Mouse (Mus musculus) forebrain, embryonic 10.5 days (tissue): ENCODE measurements around the gene Rnd2. TPM values are rescaled to one million over a fixed set of nuclear protein-coding genes. Genes with fewer than 3 reads are reported as not detected.
"Not testable (repeated sequence)": the region's sequence is repeated elsewhere in the genome, so short reads cannot be mapped to it uniquely, and the experiment has no call there.

Experiments
- DNase-seq: peaks from one replicate; pipeline ENCODE4 v3.0.0-alpha.2; 2017; ENCODE audit warnings: low spot score; ENCODE audit errors: extremely low spot score
- H3K27ac ChIP-seq: fragments of 300-500 bp; sonication (generic); 2 replicates; pipeline ENCODE4 v1.5.1; 2016; ENCODE audit warnings: mild to moderate bottlenecking
- H3K27me3 ChIP-seq: fragments of 300-500 bp; sonication (generic); 2 replicates; pipeline ENCODE4 v1.6.1; 2016; ENCODE audit warnings: mild to moderate bottlenecking; ENCODE audit not compliant: poor library complexity, severe bottlenecking
- H3K36me3 ChIP-seq: fragments of 300-500 bp; sonication (generic); replicated peaks from 2 replicates; pipeline ENCODE4 v1.6.1; 2016; ENCODE audit warnings: mild to moderate bottlenecking, moderate library complexity
- H3K4me1 ChIP-seq: fragments of 300-500 bp; sonication (generic); 2 replicates; pipeline ENCODE4 v1.6.1; 2016
- H3K4me3 ChIP-seq: fragments of 300-500 bp; sonication (generic); 2 replicates; pipeline ENCODE4 v1.5.1; 2016; ENCODE audit warnings: mild to moderate bottlenecking, moderate library complexity
- H3K9me3 ChIP-seq: fragments of 300-500 bp; sonication (generic); 2 replicates; pipeline ENCODE4 v1.6.1; 2016; ENCODE audit warnings: mild to moderate bottlenecking, moderate library complexity
- WGBS: fragments of 180-500 bp; shearing (Covaris S2); methylation state at CpG from one replicate; pipeline ENCODE4 v1.1.7; 2016; 5-methylcytosine and 5-hydroxymethylcytosine counted together
- polyA plus RNA-seq: library from polyadenylated mRNA; unstranded; fragments of >200 nt; fragmentation: Nextera tagmentation; extraction: Ambion mirVana; gene quantifications from 2 replicates; pipeline ENCODE4 v1.2.1, GENCODE M21; 2016

Gene Rnd2
- polyA plus RNA-seq, 1 experiment from 2014 or later: 36.9 TPM

DNA sequence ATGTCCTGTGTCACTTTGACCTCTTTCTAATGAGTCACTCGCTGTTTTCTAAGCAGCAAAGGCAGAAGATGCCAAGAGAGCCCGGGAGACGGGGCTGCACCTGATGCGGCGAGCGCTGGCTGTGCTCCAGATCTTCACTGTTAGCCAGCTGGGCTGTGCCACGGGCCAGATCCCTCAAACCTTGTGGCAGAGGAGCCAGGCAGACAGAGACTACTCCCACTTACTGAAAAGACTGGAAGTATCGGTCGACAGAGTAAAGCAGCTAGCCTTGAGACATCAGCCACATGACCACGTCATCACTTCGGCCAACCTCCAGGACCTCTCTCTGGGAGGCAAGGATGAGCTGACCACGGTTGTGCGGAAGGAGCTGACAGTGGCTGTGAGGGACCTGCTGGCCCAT is 31.4 kb upstream of the Rnd2 start:
- Histone ChIP-seq H3K4me3 (no peak overlapping the region; the same call in 1 of the 2 replicates), H3K9me3 (no peaks in the 10 kb centered on the region), H3K27ac (no peak overlapping the region), H3K27me3 (no peaks in the 10 kb centered on the region), H3K36me3 (peaks cover 74% of the 10 kb centered on the region), H3K4me1 (no peaks in the 10 kb centered on the region)
- 95% methylated on average over 13 of the region's 13 CpGs for WGBS
- no peak for DNase-seq

GRCm38 (mm10) chr11:101435831-101436230 is 29.0 kb upstream of the Rnd2 start:
- no peaks in the 10 kb centered on the region for H3K27me3 ChIP-seq
- peaks cover 53% of the 10 kb centered on the region for H3K36me3 ChIP-seq
- H3K4me3 ChIP-seq: no peak overlapping the region
- WGBS: 87% methylated on average over 4 of the region's 4 CpGs
- H3K27ac ChIP-seq: no peak overlapping the region
- no peaks in the 10 kb centered on the region for H3K4me1 ChIP-seq
- no peak for DNase-seq
- no peaks in the 10 kb centered on the region for H3K9me3 ChIP-seq

DNA sequence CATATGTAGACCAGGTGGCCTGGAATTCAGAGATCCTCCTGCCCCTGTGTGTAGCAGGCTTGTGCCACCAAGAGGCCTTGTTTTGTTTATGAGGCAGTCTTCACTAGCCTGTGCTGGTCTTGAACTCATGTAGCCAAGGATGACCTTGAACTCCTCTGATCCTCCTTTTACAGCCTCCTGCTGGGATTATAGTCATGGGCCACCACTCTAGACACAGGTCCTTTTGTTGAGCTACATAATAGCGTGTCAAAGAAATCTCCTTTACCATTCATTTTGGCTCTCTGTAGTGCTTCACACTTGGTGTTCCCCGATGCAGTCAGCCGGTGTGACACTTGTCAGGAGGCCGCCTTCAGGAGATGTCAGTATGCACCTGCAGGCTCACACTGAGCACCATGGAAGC is 27.9 kb upstream of the Rnd2 start:
- no peak overlapping the region for H3K27ac ChIP-seq
- H3K27me3 ChIP-seq: no peaks in the 10 kb centered on the region
- DNase-seq: no peak
- H3K4me1 ChIP-seq: 0 out of 2 replicates have a peak, but pooled peaks cover 2% of the 10 kb centered on the region
- H3K9me3 ChIP-seq: no peaks in the 10 kb centered on the region
- H3K4me3 ChIP-seq: no peak overlapping the region
- 66% methylated on average over 4 of the region's 4 CpGs for WGBS
- peaks cover 42% of the 10 kb centered on the region for H3K36me3 ChIP-seq

- not testable (repeated sequence) for H3K9me3 ChIP-seq, H3K27me3 ChIP-seq, H3K27ac ChIP-seq, DNase-seq, H3K4me1 ChIP-seq, H3K4me3 ChIP-seq
- H3K36me3 ChIP-seq: peaks cover 35% of the 10 kb centered on the region
- WGBS: 55% methylated on average over 3 of the region's 3 CpGs
Observed at GRCm38 (mm10) chr11:101438006-101438405, 26.8 kb upstream of the Rnd2 start.

- DNase-seq, H3K27me3 ChIP-seq, H3K9me3 ChIP-seq: not testable (repeated sequence)
- peaks cover 21% of the 10 kb centered on the region for H3K4me1 ChIP-seq
- peak overlapping the region; percentile 89 for H3K4me3 ChIP-seq
- 38% methylated on average over 15 of the region's 15 CpGs for WGBS
- H3K27ac ChIP-seq: peak overlapping the region; percentile 98
- peaks cover 35% of the 10 kb centered on the region for H3K36me3 ChIP-seq
Observed at GRCm38 (mm10) chr11:101441450-101442126, 23.2 kb upstream of the Rnd2 start.

- under 1% methylated on average over 42 of the region's 42 CpGs for WGBS
- peaks cover 39% of the 10 kb centered on the region for H3K36me3 ChIP-seq
- H3K27me3 ChIP-seq: no peaks in the 10 kb centered on the region
- peak within 1 kb of the TSS; percentile 89 for H3K4me3 ChIP-seq
- DNase-seq: peak; percentile 100
- H3K27ac ChIP-seq: peak within 1 kb of the TSS; percentile 98
- no peaks in the 10 kb centered on the region for H3K9me3 ChIP-seq
- peaks cover 21% of the 10 kb centered on the region for H3K4me1 ChIP-seq
Observed at GRCm38 (mm10) chr11:101442127-101442693, 22.6 kb upstream of the Rnd2 start, which contains the start of gene Rpl27. Gene Rpl27 (plus strand): TSS chr11:101442298.

- DNase-seq: no peak
- Histone ChIP-seq H3K27me3 (no peaks in the 10 kb centered on the region), H3K36me3 (peaks cover 39% of the 10 kb centered on the region), H3K4me3 (peak overlapping the region; percentile 89), H3K27ac (peak overlapping the region; percentile 98), H3K4me1 (peaks cover 21% of the 10 kb centered on the region), H3K9me3 (no peaks in the 10 kb centered on the region)
- WGBS: 2% methylated on average over 14 of the region's 14 CpGs
Observed at GRCm38 (mm10) chr11:101442760-101443159, 22.0 kb upstream of the Rnd2 start.

GRCm38 (mm10) chr11:101446319-101446718 is 18.5 kb upstream of the Rnd2 start:
- 82% methylated on average over 1 of the region's 1 CpGs for WGBS
- DNase-seq: no peak
- Histone ChIP-seq H3K4me3 (no peak overlapping the region), H3K27me3 (no peaks in the 10 kb centered on the region), H3K9me3 (no peaks in the 10 kb centered on the region), H3K27ac (no peak overlapping the region), H3K36me3 (peaks cover 39% of the 10 kb centered on the region), H3K4me1 (peaks cover 27% of the 10 kb centered on the region)

DNA sequence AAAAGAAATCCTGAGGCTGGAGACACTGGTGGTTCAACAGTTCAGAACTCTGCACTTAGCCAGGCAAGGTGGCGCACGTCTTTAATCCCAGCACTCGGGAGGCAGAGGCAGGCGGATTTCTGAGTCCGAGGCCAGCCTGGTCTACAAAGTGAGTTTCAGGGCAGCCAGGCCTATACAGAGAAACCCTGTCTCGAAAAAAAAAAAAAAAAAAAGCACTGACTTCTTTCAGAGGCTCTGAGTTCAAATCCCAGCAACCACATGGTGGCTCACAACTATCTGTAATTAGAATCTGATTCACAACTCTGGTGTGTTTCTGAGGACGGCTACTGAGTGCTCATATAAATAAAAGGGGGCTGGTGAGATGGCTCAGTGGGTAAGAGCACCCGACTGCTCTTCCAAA is 17.9 kb upstream of the Rnd2 start:
- not testable (repeated sequence) for H3K27ac ChIP-seq, DNase-seq, H3K27me3 ChIP-seq, H3K9me3 ChIP-seq, H3K4me3 ChIP-seq
- peaks cover 30% of the 10 kb centered on the region for H3K4me1 ChIP-seq
- 92% methylated on average over 8 of the region's 8 CpGs for WGBS
- peaks cover 39% of the 10 kb centered on the region for H3K36me3 ChIP-seq

GRCm38 (mm10) chr11:101447786-101448185 is 17.0 kb upstream of the Rnd2 start:
- Histone ChIP-seq H3K36me3 (peaks cover 39% of the 10 kb centered on the region), H3K27me3 (no peaks in the 10 kb centered on the region), H3K27ac (no peak overlapping the region), H3K4me1 (peaks cover 34% of the 10 kb centered on the region), H3K9me3 (no peaks in the 10 kb centered on the region), H3K4me3 (peak overlapping the region; percentile 32; the same call in 1 of the 2 replicates)
- DNase-seq: no peak
- WGBS: 89% methylated on average over 5 of the region's 5 CpGs

DNA sequence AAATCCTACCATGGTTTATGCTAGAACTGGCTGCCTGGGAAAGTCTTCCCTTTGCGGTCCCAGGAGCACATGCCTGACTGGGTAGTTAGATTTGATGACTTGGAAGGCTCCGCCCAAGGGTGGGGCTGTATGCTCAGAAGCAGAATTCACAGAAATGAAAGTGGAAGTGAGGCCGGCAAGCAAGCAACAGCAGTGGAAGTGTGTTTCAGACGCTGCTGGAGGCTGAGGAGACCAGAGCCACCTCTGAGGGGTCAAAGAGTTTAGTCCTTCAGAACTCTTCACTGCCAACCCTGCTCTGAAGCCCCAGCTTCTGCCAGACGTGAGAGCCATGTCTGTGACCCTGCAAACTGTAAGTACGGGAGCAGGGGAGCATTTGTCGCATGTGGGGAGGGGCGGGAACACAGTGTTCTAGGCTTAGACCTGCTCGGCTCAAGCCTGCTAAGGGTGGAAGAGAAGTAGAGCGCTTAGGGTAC is 16.5 kb upstream of the Rnd2 start, which contains the start of gene Ifi35:
Gene Ifi35, plus strand, starts transcription at position 134 of the 473 bp plus-strand sequence.
- peaks cover 29% of the 10 kb centered on the region for H3K4me1 ChIP-seq
- DNase-seq: no peak
- H3K36me3 ChIP-seq: peaks cover 34% of the 10 kb centered on the region
- WGBS: 53% methylated on average over 10 of the region's 10 CpGs
- peak within 1 kb of the TSS; percentile 32 for H3K4me3 ChIP-seq
- no peaks in the 10 kb centered on the region for H3K9me3 ChIP-seq
- H3K27ac ChIP-seq: no peak within 1 kb of the TSS
- H3K27me3 ChIP-seq: no peaks in the 10 kb centered on the region

DNA sequence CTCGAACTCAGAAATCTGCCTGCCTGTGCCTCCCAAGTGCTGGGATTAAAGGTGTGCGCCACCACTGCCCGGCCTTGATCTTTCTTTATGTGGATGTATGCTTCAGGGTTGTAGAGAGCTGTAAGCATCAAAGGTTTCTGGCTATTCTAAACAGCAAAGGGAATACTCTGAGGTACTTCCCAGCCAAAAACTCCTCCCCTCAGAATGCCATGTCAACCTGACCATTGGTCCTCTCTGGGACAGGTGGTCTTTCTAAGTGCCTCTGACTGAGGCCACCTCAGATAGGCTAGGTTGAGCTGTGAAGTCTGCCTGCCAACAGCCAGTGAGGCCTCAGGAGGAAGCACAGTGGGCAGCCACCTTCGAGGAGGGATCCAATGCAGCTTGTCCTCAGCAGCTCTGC is 15.9 kb upstream of the Rnd2 start:
- 88% methylated on average over 4 of the region's 4 CpGs for WGBS
- no peak overlapping the region for H3K27ac ChIP-seq
- H3K9me3 ChIP-seq: no peaks in the 10 kb centered on the region
- DNase-seq: no peak
- peak overlapping the region; percentile 32; the same call in 1 of the 2 replicates for H3K4me3 ChIP-seq
- H3K36me3 ChIP-seq: peaks cover 28% of the 10 kb centered on the region
- peaks cover 23% of the 10 kb centered on the region for H3K4me1 ChIP-seq
- no peaks in the 10 kb centered on the region for H3K27me3 ChIP-seq

GRCm38 (mm10) chr11:101449596-101449995 is 15.2 kb upstream of the Rnd2 start:
- DNase-seq, H3K27me3 ChIP-seq: not testable (repeated sequence)

More at GRCm38 (mm10) chr11:101449596-101449995, 15.2 kb upstream of the Rnd2 start:
- 90% methylated on average over 4 of the region's 4 CpGs for whole genome bisulfite sequencing
- Histone ChIP-seq H3K36me3 (peaks cover 21% of the 10 kb centered on the region), H3K4me1 (peaks cover 23% of the 10 kb centered on the region)
- H3K27ac ChIP-seq, H3K9me3 ChIP-seq, H3K4me3 ChIP-seq: not testable (repeated sequence)
